Mouse (Mus musculus) CH12.LX (cell line): ENCODE measurements at regions not wholly inside any gene's neighbourhood (a gene's known extent, or its start where the extent isn't known, plus 50 kb on each side); places are given as distances from the start of the nearest gene placed in this dataset.

Experiments used
- DNase-seq: peaks from one replicate; pipeline ENCODE4 v3.0.0-alpha.2; 2013; ENCODE audit errors: extremely low read depth
- H3K27ac ChIP-seq: 2 replicates; pipeline ENCODE4 v1.5.1; 2012; ENCODE audit warnings: low read depth, mild to moderate bottlenecking, control low read depth, moderate library complexity; ENCODE audit not compliant: insufficient read depth
- H3K27me3 ChIP-seq: replicated peaks from 2 replicates; pipeline ENCODE3; 2012; ENCODE audit warnings: inconsistent platforms
- H3K36me3 ChIP-seq, 2 experiments: replicated peaks in 1 of 2; 2 replicates each; pipeline versions ENCODE3 to v1.6.1; 2012; ENCODE audit warnings: inconsistent platforms in 1 of 2, low read length in 1 of 2, mild to moderate bottlenecking in 1 of 2, mixed read lengths in 1 of 2, moderate library complexity in 1 of 2; ENCODE audit not compliant: control insufficient read depth in 1 of 2, insufficient read depth in 1 of 2
- H3K4me1 ChIP-seq, 2 experiments: 2 replicates each; pipeline ENCODE4 v1.6.1; 2012; ENCODE audit warnings: inconsistent platforms in 1 of 2, moderate library complexity in 1 of 2; ENCODE audit not compliant: insufficient read depth in 2 of 2, control insufficient read depth in 1 of 2
- H3K4me2 ChIP-seq: 2 replicates; pipeline ENCODE4 v1.6.1; 2012; ENCODE audit warnings: low read depth, mild to moderate bottlenecking, control low read depth; ENCODE audit not compliant: poor library complexity, insufficient read depth, severe bottlenecking
- H3K4me3 ChIP-seq, 3 experiments: fragments of 150-350 bp in 1 of 3; sonication (generic) in 1 of 3; replicated peaks in 1 of 3; 2 replicates each; pipeline versions ENCODE3 to v1.5.1; 2011 to 2012; ENCODE audit warnings: low read depth in 2 of 3, low read length in 2 of 3, mild to moderate bottlenecking in 2 of 3, moderate library complexity in 2 of 3, control low read depth in 1 of 3, improper control_type of control experiment in 1 of 3, inconsistent platforms in 1 of 3, mixed read lengths in 1 of 3; ENCODE audit not compliant: poor library complexity in 1 of 3
- H3K79me2 ChIP-seq: replicated peaks from 2 replicates; pipeline ENCODE4 v1.6.1; 2012; ENCODE audit warnings: mild to moderate bottlenecking, moderate library complexity; ENCODE audit not compliant: control insufficient read depth, poor library complexity, insufficient read depth, severe bottlenecking; ENCODE audit errors: extremely low read depth
- H3K9ac ChIP-seq: 2 replicates; pipeline ENCODE4 v1.6.1; 2012; ENCODE audit warnings: low read depth, mild to moderate bottlenecking, control low read depth, moderate library complexity; ENCODE audit not compliant: insufficient read depth
- H3K9me3 ChIP-seq: replicated peaks from 2 replicates; pipeline ENCODE3; 2012; ENCODE audit warnings: low read length, inconsistent platforms, mixed read lengths
- CTCF ChIP-seq, 2 experiments: IDR thresholded peaks in 1 of 2; conservative IDR thresholded peaks in 1 of 2; 2 replicates each; pipeline ENCODE4 v1.5.1; 2011 to 2012; ENCODE audit warnings: low read depth in 2 of 2, low read length in 2 of 2, improper control_type of control experiment in 1 of 2, inconsistent platforms in 1 of 2, mild to moderate bottlenecking in 1 of 2, moderate library complexity in 1 of 2
- E2F4 ChIP-seq: IDR thresholded peaks from 2 replicates; pipeline ENCODE4 v1.6.1; 2011; ENCODE audit warnings: low read depth, low read length, improper control_type of control experiment; ENCODE audit not compliant: insufficient replicate concordance
- ELF1 ChIP-seq: IDR thresholded peaks from 2 replicates; pipeline ENCODE4 v1.6.1; 2014; ENCODE audit warnings: low read depth, mild to moderate bottlenecking, inconsistent platforms, low read length, improper control_type of control experiment
- GABPA ChIP-seq: IDR thresholded peaks from 2 replicates; pipeline ENCODE4 v1.6.1; 2012; ENCODE audit warnings: low read depth, low read length, improper control_type of control experiment, inconsistent platforms; ENCODE audit not compliant: insufficient replicate concordance
- IRF4 ChIP-seq: IDR thresholded peaks from 2 replicates; pipeline ENCODE4 v1.6.1; 2014; ENCODE audit warnings: low read depth, mild to moderate bottlenecking, inconsistent platforms, low read length, improper control_type of control experiment
- MEF2A ChIP-seq: IDR thresholded peaks from 2 replicates; pipeline ENCODE4 v1.6.1; 2014; ENCODE audit warnings: low read depth, mild to moderate bottlenecking, inconsistent platforms, low read length, improper control_type of control experiment, borderline replicate concordance
- NELFE ChIP-seq: IDR thresholded peaks from 2 replicates; pipeline ENCODE4 v1.6.1; 2011; ENCODE audit warnings: low read depth, low read length, improper control_type of control experiment
- POLR2A ChIP-seq: IDR thresholded peaks from 2 replicates; pipeline ENCODE4 v1.6.1; 2011; ENCODE audit warnings: low read depth, mild to moderate bottlenecking, improper control_type of control experiment, low read length
- POLR2AphosphoS2 ChIP-seq: IDR thresholded peaks from 2 replicates; pipeline ENCODE4 v1.6.1; 2011; ENCODE audit warnings: low read depth, low read length, improper control_type of control experiment
- RAD21 ChIP-seq: IDR thresholded peaks from 2 replicates; pipeline ENCODE4 v1.6.1; 2011; ENCODE audit warnings: low read depth, mild to moderate bottlenecking, low read length, improper control_type of control experiment, moderate library complexity
- RCOR1 ChIP-seq: conservative IDR thresholded peaks from 2 replicates; pipeline ENCODE4 v1.6.1; 2012; ENCODE audit warnings: low read depth, mild to moderate bottlenecking, inconsistent platforms, low read length, improper control_type of control experiment
- TBP ChIP-seq: conservative IDR thresholded peaks from 2 replicates; pipeline ENCODE4 v1.6.1; 2011; ENCODE audit warnings: low read depth, low read length, improper control_type of control experiment
- TCF12 ChIP-seq: IDR thresholded peaks from 2 replicates; pipeline ENCODE4 v1.6.1; 2014; ENCODE audit warnings: low read depth, mild to moderate bottlenecking, inconsistent platforms, low read length, improper control_type of control experiment
- ZKSCAN1 ChIP-seq: IDR thresholded peaks from 2 replicates; pipeline ENCODE4 v1.6.1; 2012; ENCODE audit warnings: low read depth, inconsistent platforms, low read length, improper control_type of control experiment, borderline replicate concordance
- ZMIZ1 ChIP-seq: IDR thresholded peaks from 2 replicates; pipeline ENCODE4 v1.6.1; 2012; ENCODE audit warnings: low read depth, mild to moderate bottlenecking, inconsistent platforms, low read length, improper control_type of control experiment
- dilution Hi-C: fragments of 300-500 bp; cut with MboI; formaldehyde crosslinking; loops from 2 replicates; pipeline ENCODE4 v1.14.3; 2020; ENCODE audit warnings: low sequenced_read_pairs; ENCODE audit not compliant: extremely low pct_unique_long_range_greater_than_20kb, extremely low pct_ligation_motif_present
- in situ Hi-C: fragments of 300-500 bp; cut with MboI; formaldehyde crosslinking; loops from 3 replicates; pipeline ENCODE4 v1.14.3; 2019; ENCODE audit warnings: low sequenced_read_pairs, low pct_ligation_motif_present, low pct_unique_long_range_greater_than_20kb, mixed read lengths

GRCm38 (mm10) chr7:70817347-70817913 is 450.9 kb upstream of the Nr2f2 start:
- no peak overlapping the region for H3K4me3 ChIP-seq
- dilution Hi-C loops, result no loop called here
- in situ Hi-C loops, result no loop called here
- H3K79me2 ChIP-seq, result no peaks in the 10 kb centered on the region
- no peak for DNase-seq
- H3K4me1 ChIP-seq, result no peaks in the 10 kb centered on the region
- TF ChIP-seq ZMIZ1 (no peak), NELFE (no peak), GABPA (no peak)
- no peak overlapping the region for H3K9ac ChIP-seq
- H3K27ac ChIP-seq, result no peak overlapping the region
- H3K4me2 ChIP-seq, result no peak overlapping the region
- peaks cover 61% of the 10 kb centered on the region for H3K9me3 ChIP-seq
- no peaks in the 10 kb centered on the region for H3K27me3 ChIP-seq
- no peaks in the 10 kb centered on the region for H3K36me3 ChIP-seq

GRCm38 (mm10) chr7:70814391-70814790 is 447.9 kb upstream of the Nr2f2 start:
- DNase-seq, result no peak
- dilution Hi-C loops (no loop called here), in situ Hi-C loops (no loop called here)
- Histone ChIP-seq H3K27me3 (no peaks in the 10 kb centered on the region), H3K9ac (no peak overlapping the region), H3K9me3 (peaks cover 65% of the 10 kb centered on the region), H3K79me2 (no peaks in the 10 kb centered on the region), H3K4me1 (no peaks in the 10 kb centered on the region), H3K4me2 (no peak overlapping the region), H3K36me3 (no peaks in the 10 kb centered on the region), H3K4me3 (no peak overlapping the region), H3K27ac (no peak overlapping the region)
- no peak for TF ChIP-seq ELF1
- TF ChIP-seq POLR2A, result no peak
- TF ChIP-seq ZKSCAN1, result no peak
- TF ChIP-seq TCF12, result no peak

- Histone ChIP-seq H3K4me1 (no peaks in the 10 kb centered on the region), H3K79me2 (no peaks in the 10 kb centered on the region), H3K4me2 (no peak overlapping the region), H3K36me3 (no peaks in the 10 kb centered on the region), H3K4me3 (no peak overlapping the region), H3K27me3 (no peaks in the 10 kb centered on the region), H3K9me3 (peaks cover 72% of the 10 kb centered on the region), H3K27ac (no peak overlapping the region), H3K9ac (no peak overlapping the region)
- TF ChIP-seq RAD21, result no peak
- TF ChIP-seq TCF12, result no peak
- no peak for TF ChIP-seq CTCF (conservative IDR thresholded peaks at IDR 0.05 in 1 of 2, IDR thresholded peaks at IDR 0.05 in 1 of 2; ENCODE audit: low read depth in 2 of 2, low read length in 2 of 2)
- TF ChIP-seq IRF4, result no peak
- no peak for TF ChIP-seq E2F4
- no peak for TF ChIP-seq POLR2AphosphoS2
- no peak for TF ChIP-seq MEF2A
- TF ChIP-seq TBP, result no peak
- no peak for TF ChIP-seq RCOR1
- DNase-seq, result no peak
- in situ Hi-C loops (no loop called here), dilution Hi-C loops (no loop called here)
These were observed 446.6 kb upstream of the Nr2f2 start for GRCm38 (mm10) chr7:70813101-70813500.
